ENCODE assay signal across 8 mouse cellular contexts in the genomic region with DNA sequence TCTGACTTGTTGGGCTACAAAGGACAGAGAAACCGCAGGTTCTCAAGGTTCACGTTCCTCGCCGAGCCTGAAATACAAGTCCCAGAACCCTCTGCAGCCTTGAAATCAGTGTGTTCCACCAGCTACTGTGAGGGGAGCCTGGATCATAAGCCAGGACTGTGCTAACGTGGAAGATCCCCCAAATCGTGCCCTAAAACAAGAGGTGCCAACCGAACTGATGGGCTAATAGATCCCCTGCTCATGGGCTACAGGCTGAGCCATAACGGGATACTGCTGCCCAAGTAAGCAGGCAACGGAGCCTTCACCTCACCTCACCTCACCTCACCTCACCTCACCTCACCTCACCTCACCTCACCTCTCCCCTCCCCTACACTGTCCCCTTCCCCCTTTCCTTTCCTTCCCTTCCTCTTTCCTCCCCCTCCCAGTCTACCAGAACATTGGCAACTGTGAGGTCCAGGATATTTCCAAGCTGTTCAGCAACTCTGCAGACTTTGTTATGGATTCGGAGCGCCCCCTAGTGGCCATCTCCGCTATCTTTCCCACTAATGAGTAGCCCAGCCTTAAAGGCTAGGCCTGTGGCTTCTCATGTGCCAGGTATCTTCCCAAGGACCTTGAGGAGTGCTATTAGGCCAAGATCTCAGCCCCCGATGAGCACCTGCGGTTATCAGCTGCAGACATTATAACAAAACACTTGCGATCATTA. TPM values are rescaled to one million over a fixed set of nuclear protein-coding genes. Genes with fewer than 3 reads are reported as not detected.
DNase-seq lines count a peak whose midpoint lies in the region; ATAC-seq and TF ChIP-seq lines count a peak whose summit lies in the region.

No protein-coding gene starts in this region.

- H3K4me3 ChIP-seq in embryonic facial prominence, embryonic 11.5 days (ENCODE audit: low read depth, low read length), result no peak overlapping the region
- no peak overlapping the region for H3K4me3 ChIP-seq in kidney, embryonic 15.5 days (replicated peaks)
- H3K4me3 ChIP-seq in limb, embryonic 14.5 days (replicated peaks; ENCODE audit: low read length), result no peak overlapping the region
- no peak overlapping the region for H3K4me3 ChIP-seq in neural tube, embryonic 12.5 days

- no peaks in the 10 kb centered on the region for H3K9me3 ChIP-seq in embryonic facial prominence, embryonic 11.5 days (replicated peaks; ENCODE audit: control insufficient read depth, low read length)
- H3K9me3 ChIP-seq in kidney, embryonic 15.5 days (replicated peaks), result no peaks in the 10 kb centered on the region
- H3K9me3 ChIP-seq in limb, embryonic 14.5 days (ENCODE audit: control insufficient read depth, low read length), result no peaks in the 10 kb centered on the region
- no peaks in the 10 kb centered on the region for H3K9me3 ChIP-seq in neural tube, embryonic 12.5 days

- 47% methylated on average over 15 of the region's 15 CpGs for WGBS in embryonic facial prominence, embryonic 11.5 days
- 42% methylated on average over 15 of the region's 15 CpGs for WGBS in kidney, embryonic 15.5 days
- WGBS in limb, embryonic 14.5 days, result 45% methylated on average over 12 of the region's 15 CpGs
- WGBS in neural tube, embryonic 12.5 days, result 55% methylated on average over 15 of the region's 15 CpGs

- H3K27ac ChIP-seq in embryonic facial prominence, embryonic 11.5 days (replicated peaks; ENCODE audit: low read depth, low read length), result no peak overlapping the region
- no peak overlapping the region for H3K27ac ChIP-seq in kidney, embryonic 15.5 days
- H3K27ac ChIP-seq in limb, embryonic 14.5 days (replicated peaks; ENCODE audit: low read depth, low read length), result no peak overlapping the region
- no peak overlapping the region for H3K27ac ChIP-seq in neural tube, embryonic 12.5 days

- H3K27me3 ChIP-seq in embryonic facial prominence, embryonic 11.5 days (ENCODE audit: control insufficient read depth, insufficient read depth, low read length), result no peaks in the 10 kb centered on the region
- H3K27me3 ChIP-seq in kidney, embryonic 15.5 days, result peaks cover 10% of the 10 kb centered on the region; the same call in 1 of the 2 replicates
- H3K27me3 ChIP-seq in limb, embryonic 14.5 days (ENCODE audit: control insufficient read depth, insufficient read depth, low read length), result no peaks in the 10 kb centered on the region
- H3K27me3 ChIP-seq in neural tube, embryonic 12.5 days (replicated peaks), result no peaks in the 10 kb centered on the region

- H3K9ac ChIP-seq in embryonic facial prominence, embryonic 11.5 days (replicated peaks; ENCODE audit: low read length), result no peak overlapping the region
- no peak overlapping the region for H3K9ac ChIP-seq in kidney, embryonic 15.5 days
- no peak overlapping the region for H3K9ac ChIP-seq in limb, embryonic 14.5 days (ENCODE audit: low read depth, low read length, severe bottlenecking)
- no peak overlapping the region for H3K9ac ChIP-seq in neural tube, embryonic 12.5 days

- peak; percentile 67 for DNase-seq in A20 (ENCODE audit: low read depth, low spot score)
- DNase-seq in adrenal gland, postnatal 36 days, result peak; percentile 82 to 88
- peak; percentile 95 for DNase-seq in embryonic facial prominence, embryonic 11.5 days (ENCODE audit: low spot score)
- DNase-seq in heart, adult 18-20 months, result peak; percentile 77 to 93
- DNase-seq in limb, embryonic 14.5 days (ENCODE audit: low spot score), result peak; percentile 95
- DNase-seq in testis, postnatal 14 days (ENCODE audit: low spot score), result peak; percentile 83

- no peaks in the 10 kb centered on the region for H3K4me1 ChIP-seq in embryonic facial prominence, embryonic 11.5 days (ENCODE audit: control insufficient read depth, insufficient read depth, low read length)
- peaks cover 11% of the 10 kb centered on the region for H3K4me1 ChIP-seq in kidney, embryonic 15.5 days
- peaks cover 10% of the 10 kb centered on the region for H3K4me1 ChIP-seq in limb, embryonic 14.5 days (ENCODE audit: control insufficient read depth, insufficient read depth, low read length)
- H3K4me1 ChIP-seq in neural tube, embryonic 12.5 days, result peaks cover 5% of the 10 kb centered on the region; the same call in 1 of the 2 replicates

- no peak overlapping the region for H3K4me2 ChIP-seq in embryonic facial prominence, embryonic 11.5 days (ENCODE audit: low read depth, low read length)
- H3K4me2 ChIP-seq in kidney, embryonic 15.5 days, result no peak overlapping the region
- H3K4me2 ChIP-seq in limb, embryonic 14.5 days (replicated peaks; ENCODE audit: low read depth, low read length, severe bottlenecking), result no peak overlapping the region
- no peak overlapping the region for H3K4me2 ChIP-seq in neural tube, embryonic 12.5 days (replicated peaks)

- ATAC-seq in embryonic facial prominence, embryonic 11.5 days (replicated peaks; ENCODE audit: insufficient number of reproducible peaks, low FRiP score, low TSS enrichment, low read depth), result 0 out of 2 replicates have a peak, but pooled peaks have one; percentile 59
- ATAC-seq in kidney, embryonic 15.5 days (replicated peaks; ENCODE audit: low FRiP score), result peak; percentile 58; the same call in 1 of the 2 replicates
- ATAC-seq in limb, embryonic 14.5 days (ENCODE audit: low FRiP score, low read depth), result peak; percentile 81
- ATAC-seq in neural tube, embryonic 12.5 days (ENCODE audit: low FRiP score, low read depth), result peak; percentile 29; the same call in 1 of the 2 replicates

- no peaks in the 10 kb centered on the region for H3K36me3 ChIP-seq in embryonic facial prominence, embryonic 11.5 days (replicated peaks; ENCODE audit: control insufficient read depth, insufficient read depth, low read depth, low read length)
- no peaks in the 10 kb centered on the region for H3K36me3 ChIP-seq in kidney, embryonic 15.5 days
- H3K36me3 ChIP-seq in limb, embryonic 14.5 days (ENCODE audit: control insufficient read depth, insufficient read depth, low read length), result no peaks in the 10 kb centered on the region
- no peaks in the 10 kb centered on the region for H3K36me3 ChIP-seq in neural tube, embryonic 12.5 days

- no peak for TF ChIP-seq POLR2A in limb, embryonic 14.5 days (IDR thresholded peaks at IDR 0.05; ENCODE audit: borderline replicate concordance, extremely low read depth, insufficient read depth, insufficient read length)

RNA-seq across cellular contexts. Expression of a gene that starts 36.0 kb away (rescaled TPM):
- 10 to 100 TPM; 12.1 TPM for total RNA-seq in adrenal gland, postnatal 36 days (2021)
- 8.4 and 9.2 TPM in 2 replicates for polyA plus RNA-seq in embryonic facial prominence, embryonic 11.5 days (2014; fragmentation: Nextera tagmentation; extraction: Ambion mirVana)
- 10 to 100 TPM; 20.5 to 26.6 TPM for total RNA-seq in heart, adult 18-20 months (2021)
- polyA plus RNA-seq in kidney, embryonic 15.5 days (2015; fragmentation: Nextera tagmentation; extraction: Ambion mirVana), result 10.2 and 12.8 TPM in 2 replicates
- 10.3 and 13.4 TPM in 2 replicates for polyA plus RNA-seq in limb, embryonic 14.5 days (2012; rRNA removed)
- 10.8 and 11.5 TPM in 2 replicates for polyA plus RNA-seq in limb, embryonic 14.5 days (2014; fragmentation: Nextera tagmentation; extraction: Ambion mirVana)
- 18.1 and 20.4 TPM in 2 replicates for polyA plus RNA-seq in neural tube, embryonic 12.5 days (2016; fragmentation: Nextera tagmentation; extraction: Ambion mirVana)

Comparison
In these comparisons a context has a peak if more than half of its experiments do, and no peak if none do; other contexts are left out.
1. ATAC-seq: peak in every context shown above with its lines; median percentile 81 in limb, embryonic 14.5 days; 59 in embryonic facial prominence, embryonic 11.5 days; 58 in kidney, embryonic 15.5 days; 29 in neural tube, embryonic 12.5 days.